9 mouse cellular contexts compared by ENCODE assay signal in genomic region chr11:22584100-22584487, GRCm38 (mm10).
DNase-seq lines count a peak whose midpoint lies in the region; ATAC-seq and TF ChIP-seq lines count a peak whose summit lies in the region.
"Had no signal": no experiment of that assay in that cellular context is flagged by ENCODE, and none has a peak within 500 bp of the region (broad histone marks: within the 10 kb centered on the region; RNA-seq: fewer than 3 reads in every experiment).

No protein-coding gene starts in this region.

- H3K4me3 ChIP-seq in lung, embryonic 14.5 days (ENCODE audit: low read depth, low read length) = no peak overlapping the region
- H3K4me3 ChIP-seq in lung, adult 2 months (replicated peaks; ENCODE audit: extremely low read depth, low read depth, low read length) = no peak overlapping the region
- H3K4me3 ChIP-seq in forebrain, embryonic 16.5 days (replicated peaks; ENCODE audit: low read length) = peak overlapping the region; percentile 24
- H3K4me3 ChIP-seq in intestine, postnatal 0 days (ENCODE audit: low read depth, low read length) = no peak overlapping the region
- H3K4me3 ChIP-seq in neural tube, embryonic 15.5 days (replicated peaks) = peak overlapping the region; percentile 15

- 33% methylated on average over 5 of the region's 5 CpGs for WGBS in lung, embryonic 14.5 days
- WGBS in lung, adult 2 months = 37% methylated on average over 5 of the region's 5 CpGs
- 11% methylated on average over 5 of the region's 5 CpGs for WGBS in forebrain, embryonic 16.5 days
- 38% methylated on average over 5 of the region's 5 CpGs for WGBS in intestine, postnatal 0 days
- WGBS in neural tube, embryonic 15.5 days = 13% methylated on average over 5 of the region's 5 CpGs

- DNase-seq in lung, embryonic 14.5 days = peak; percentile 71
- DNase-seq in lung, adult 2 months = no peak
- no peak for DNase-seq in cerebellum, adult 11-12 months
- DNase-seq in right cerebral cortex, adult 18-20 months = no peak

- peak overlapping the region; percentile 58 for H3K27ac ChIP-seq in lung, embryonic 14.5 days (ENCODE audit: low read depth)
- peak overlapping the region; percentile 82 for H3K27ac ChIP-seq in forebrain, embryonic 16.5 days (ENCODE audit: low read length)
- H3K27ac ChIP-seq in intestine, postnatal 0 days (ENCODE audit: low read depth, low read length) = no peak overlapping the region
- peak overlapping the region; percentile 82 for H3K27ac ChIP-seq in neural tube, embryonic 15.5 days (replicated peaks)

- no peak for TF ChIP-seq CTCF in lung, embryonic 14.5 days (IDR thresholded peaks at IDR 0.05; ENCODE audit: low read depth)
- no peak for TF ChIP-seq CTCF in lung, adult 2 months (IDR thresholded peaks at IDR 0.05; ENCODE audit: insufficient read depth, low read length)
- no peak for TF ChIP-seq CTCF in intestine, postnatal 0 days (IDR thresholded peaks at IDR 0.05; ENCODE audit: low read depth)

- H3K27me3 ChIP-seq in lung, embryonic 14.5 days (ENCODE audit: insufficient read depth, low read length) = no peaks in the 10 kb centered on the region
- no peaks in the 10 kb centered on the region for H3K27me3 ChIP-seq in forebrain, embryonic 16.5 days (replicated peaks; ENCODE audit: control insufficient read depth, insufficient read depth, low read length)
- H3K27me3 ChIP-seq in intestine, postnatal 0 days (replicated peaks; ENCODE audit: control insufficient read depth, insufficient read depth, low read length) = no peaks in the 10 kb centered on the region
- no peaks in the 10 kb centered on the region for H3K27me3 ChIP-seq in neural tube, embryonic 15.5 days (replicated peaks)
- H3K27me3 ChIP-seq: Patski had no signal

- no peaks in the 10 kb centered on the region for H3K36me3 ChIP-seq in lung, embryonic 14.5 days (ENCODE audit: insufficient read depth)
- no peaks in the 10 kb centered on the region for H3K36me3 ChIP-seq in forebrain, embryonic 16.5 days (ENCODE audit: control insufficient read depth, insufficient read depth)
- H3K36me3 ChIP-seq in intestine, postnatal 0 days (ENCODE audit: control insufficient read depth, insufficient read depth) = no peaks in the 10 kb centered on the region
- no peaks in the 10 kb centered on the region for H3K36me3 ChIP-seq in neural tube, embryonic 15.5 days

- H3K9ac ChIP-seq in lung, embryonic 14.5 days = no peak overlapping the region
- peak overlapping the region; percentile 46; the same call in 1 of the 2 replicates for H3K9ac ChIP-seq in forebrain, embryonic 16.5 days (replicated peaks; ENCODE audit: low read depth, low read length)
- no peak overlapping the region for H3K9ac ChIP-seq in intestine, postnatal 0 days (ENCODE audit: low read depth, low read length)
- peak overlapping the region; percentile 23; the same call in 1 of the 2 replicates for H3K9ac ChIP-seq in neural tube, embryonic 15.5 days (replicated peaks)

- peak; percentile 71 for ATAC-seq in lung, embryonic 14.5 days (ENCODE audit: insufficient read depth)
- peak; percentile 75 for ATAC-seq in forebrain, embryonic 16.5 days
- ATAC-seq in intestine, postnatal 0 days = no peak
- ATAC-seq in neural tube, embryonic 15.5 days (ENCODE audit: low FRiP score) = peak; percentile 72
- no peak for ATAC-seq in megakaryocyte, adult 5-6 weeks (ENCODE audit: poor library complexity, severe bottlenecking)
- ATAC-seq: Patski had no signal

- peak overlapping the region; percentile 46 for H3K4me2 ChIP-seq in lung, embryonic 14.5 days
- H3K4me2 ChIP-seq in forebrain, embryonic 16.5 days (ENCODE audit: low read length) = peak overlapping the region; percentile 40
- peak overlapping the region; percentile 32; the same call in 1 of the 2 replicates for H3K4me2 ChIP-seq in intestine, postnatal 0 days (replicated peaks; ENCODE audit: low read depth)
- H3K4me2 ChIP-seq in neural tube, embryonic 15.5 days = peak overlapping the region; percentile 51

- H3K4me1 ChIP-seq in lung, embryonic 14.5 days (ENCODE audit: insufficient read depth) = peaks cover 22% of the 10 kb centered on the region
- H3K4me1 ChIP-seq in lung, adult 2 months (ENCODE audit: control insufficient read depth, insufficient read depth, low read length) = peaks cover 19% of the 10 kb centered on the region
- H3K4me1 ChIP-seq in forebrain, embryonic 16.5 days (replicated peaks; ENCODE audit: control insufficient read depth, insufficient read depth, low read length) = peaks cover 24% of the 10 kb centered on the region
- no peaks in the 10 kb centered on the region for H3K4me1 ChIP-seq in intestine, postnatal 0 days (replicated peaks; ENCODE audit: control insufficient read depth, insufficient read depth, low read length)
- H3K4me1 ChIP-seq in neural tube, embryonic 15.5 days = peaks cover 22% of the 10 kb centered on the region

- H3K9me3 ChIP-seq in lung, embryonic 14.5 days (ENCODE audit: low read depth, low read length) = no peaks in the 10 kb centered on the region
- no peaks in the 10 kb centered on the region for H3K9me3 ChIP-seq in forebrain, embryonic 16.5 days (ENCODE audit: control insufficient read depth, low read length)
- no peaks in the 10 kb centered on the region for H3K9me3 ChIP-seq in intestine, postnatal 0 days (ENCODE audit: control insufficient read depth)
- H3K9me3 ChIP-seq in neural tube, embryonic 15.5 days (replicated peaks) = no peaks in the 10 kb centered on the region; the same call in 1 of the 2 replicates

- no peak for TF ChIP-seq POLR2A in lung, adult 2 months (IDR thresholded peaks at IDR 0.05; ENCODE audit: borderline replicate concordance, extremely low read depth, low read depth, low read length)

Comparison
In these comparisons a context has a peak if more than half of its experiments do, and no peak if none do; other contexts are left out.
1. ATAC-seq: peak in lung, embryonic 14.5 days (single experiment), forebrain, embryonic 16.5 days (single experiment) and neural tube, embryonic 15.5 days (single experiment); none in intestine, postnatal 0 days (single experiment) and megakaryocyte, adult 5-6 weeks (single experiment).
2. H3K4me3 ChIP-seq: peak in forebrain, embryonic 16.5 days (single experiment) and neural tube, embryonic 15.5 days (single experiment); none in lung, embryonic 14.5 days (single experiment), lung, adult 2 months (single experiment) and intestine, postnatal 0 days (single experiment).
3. H3K9ac ChIP-seq: peak in forebrain, embryonic 16.5 days (single experiment) and neural tube, embryonic 15.5 days (single experiment); none in lung, embryonic 14.5 days (single experiment) and intestine, postnatal 0 days (single experiment).
4. Peak in every context shown above with its lines, with median percentiles within 50 percentile points of each other: H3K4me2 ChIP-seq.